Mouse (Mus musculus) liver, embryonic 14.5 days (tissue): Measurements from ENCODE around the gene Alpk3.

Experiments
- CTCF ChIP-seq: IDR thresholded peaks from 2 replicates; pipeline ENCODE4 v1.5.1; 2016; ENCODE audit warnings: antibody characterized with exemption, low read depth, control low read depth
- EP300 ChIP-seq: IDR thresholded peaks from 2 replicates; pipeline ENCODE4 v1.6.1; 2016; ENCODE audit warnings: antibody characterized with exemption, low read depth

GRCm38 (mm10) chr7:81072463-81072862 is 15.1 kb downstream of the Alpk3 start:
- no peak for TF ChIP-seq CTCF
- no peak for TF ChIP-seq EP300
